Mouse (Mus musculus) thymus, adult 2 months (tissue): Measurements from ENCODE around the gene Lcn11.

ENCODE experiments used
- CTCF ChIP-seq: fragments of 200-500 bp; IDR thresholded peaks from 2 replicates; pipeline ENCODE4 v1.5.1; 2012; ENCODE audit warnings: mild to moderate bottlenecking, control low read depth, low read length, moderate library complexity, borderline replicate concordance; ENCODE audit not compliant: control insufficient read depth, poor library complexity, insufficient read depth; ENCODE audit errors: extremely low read depth
- POLR2A ChIP-seq: fragments of 200-500 bp; IDR thresholded peaks from 2 replicates; pipeline ENCODE4 v1.6.1; 2012; ENCODE audit warnings: mild to moderate bottlenecking, low read length, control low read depth, moderate library complexity; ENCODE audit not compliant: control insufficient read depth, poor library complexity, insufficient read depth; ENCODE audit errors: extremely low read depth

DNA sequence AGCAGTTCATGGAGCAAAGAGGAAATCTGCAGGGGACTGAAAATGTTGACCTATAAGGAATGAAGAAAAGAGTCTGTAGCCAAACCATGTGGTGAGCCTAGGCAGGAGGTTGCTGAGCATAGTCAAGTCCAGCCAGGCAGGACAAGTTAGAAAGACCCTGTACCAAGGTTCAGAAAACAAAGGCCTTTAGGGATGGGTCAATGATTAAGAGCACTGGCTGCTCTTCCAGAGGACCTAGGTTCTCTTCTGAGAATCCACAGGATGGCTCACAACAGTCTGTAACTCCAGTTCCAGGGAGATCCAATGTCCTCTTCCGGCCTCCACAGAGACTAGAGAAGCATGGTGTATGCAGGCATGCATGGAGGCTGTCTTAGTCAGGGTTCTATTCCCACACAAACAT, 22.6 kb upstream of the Lcn11 start:
- TF ChIP-seq CTCF, result no peak
- TF ChIP-seq POLR2A, result no peak
